Mouse (Mus musculus) stomach, embryonic 16.5 days (tissue): ENCODE results near the gene Ranbp3. TPM values are rescaled to one million over a fixed set of nuclear protein-coding genes. Genes with fewer than 3 reads are reported as not detected.

Source experiments
- ATAC-seq: fragments of 200-750 bp; cut with Nextera tagmentation; 2 replicates; pipeline ENCODE4 v1.8.0; 2017; ENCODE audit warnings: moderate number of reproducible peaks, moderate TSS enrichment; ENCODE audit not compliant: insufficient read depth, low FRiP score
- H3K27ac ChIP-seq: fragments of 300-500 bp; sonication (generic); 2 replicates; pipeline ENCODE4 v1.5.1; 2014; ENCODE audit warnings: low read length
- H3K27me3 ChIP-seq: fragments of 300-500 bp; sonication (generic); 2 replicates; pipeline ENCODE4 v1.6.1; 2014; ENCODE audit warnings: low read length, control low read depth, mixed read lengths; ENCODE audit not compliant: control insufficient read depth, insufficient read depth
- H3K36me3 ChIP-seq: fragments of 300-500 bp; sonication (generic); 2 replicates; pipeline ENCODE4 v1.6.1; 2014; ENCODE audit warnings: low read length; ENCODE audit not compliant: control insufficient read depth, insufficient read depth
- H3K4me1 ChIP-seq: fragments of 300-500 bp; sonication (generic); 2 replicates; pipeline ENCODE4 v1.6.1; 2014; ENCODE audit warnings: low read length, control low read depth, mixed read lengths; ENCODE audit not compliant: control insufficient read depth, insufficient read depth
- H3K4me2 ChIP-seq: fragments of 300-500 bp; sonication (generic); 2 replicates; pipeline ENCODE4 v1.6.1; 2014; ENCODE audit warnings: low read depth, low read length, mixed read lengths
- H3K4me3 ChIP-seq: fragments of 300-500 bp; sonication (generic); replicated peaks from 2 replicates; pipeline ENCODE4 v1.5.1; 2014; ENCODE audit warnings: mild to moderate bottlenecking, low read length
- H3K9ac ChIP-seq: fragments of 300-500 bp; sonication (generic); 2 replicates; pipeline ENCODE4 v1.6.1; 2014; ENCODE audit warnings: low read length
- H3K9me3 ChIP-seq: fragments of 300-500 bp; sonication (generic); replicated peaks from 2 replicates; pipeline ENCODE4 v1.6.1; 2016; ENCODE audit warnings: low read length, control low read depth; ENCODE audit not compliant: control insufficient read depth
- WGBS: fragments of 180-500 bp; shearing (Covaris S2); extraction: QIAGEN DNeasy Blood & Tissue Kit; methylation state at CpG from one replicate; pipeline ENCODE4 v1.1.7; 2014; 5-methylcytosine and 5-hydroxymethylcytosine counted together
- polyA plus RNA-seq: library from polyadenylated mRNA; unstranded; fragments of >200 nt; fragmentation: Nextera tagmentation; extraction: Ambion mirVana; gene quantifications from 2 replicates; pipeline ENCODE4 v1.2.1, GENCODE M21; 2015

Ranbp3 gene
- polyA plus RNA-seq, 1 experiment from 2014 or later: 79.7 TPM

- Histone ChIP-seq H3K4me1 (no peaks in the 10 kb centered on the region), H3K36me3 (no peaks in the 10 kb centered on the region), H3K9me3 (no peaks in the 10 kb centered on the region), H3K4me3 (no peak overlapping the region), H3K27me3 (no peaks in the 10 kb centered on the region), H3K4me2 (no peak overlapping the region), H3K27ac (no peak overlapping the region), H3K9ac (no peak overlapping the region)
- 74% methylated on average over 4 of the region's 4 CpGs for WGBS
- ATAC-seq: no peak
Observed at GRCm38 (mm10) chr17:56643237-56643636, 29.9 kb upstream of the Ranbp3 start.

DNA sequence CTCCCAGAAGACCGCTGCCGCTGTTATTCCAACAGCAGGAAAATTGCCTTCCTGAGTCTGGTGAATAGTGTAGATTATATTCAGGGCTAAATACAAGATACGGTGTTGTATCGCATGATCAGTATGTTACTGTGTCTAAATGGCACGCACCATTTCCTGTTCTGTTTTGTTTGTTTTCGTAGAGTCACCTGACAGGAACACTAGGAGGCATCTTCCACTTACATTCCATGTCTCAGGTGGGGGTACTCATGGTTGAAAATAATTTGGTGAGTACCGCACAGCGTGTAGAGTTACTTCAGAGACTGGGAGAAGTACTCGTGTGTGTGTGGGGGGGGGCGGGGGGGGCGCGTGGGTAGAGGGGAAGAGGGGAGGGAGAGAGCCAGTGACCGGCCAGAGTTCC is 25.5 kb upstream of the Ranbp3 start:
- no peaks in the 10 kb centered on the region for H3K9me3 ChIP-seq
- 48% methylated on average over 12 of the region's 13 CpGs for WGBS
- no peak for ATAC-seq
- no peaks in the 10 kb centered on the region for H3K36me3 ChIP-seq
- H3K4me2 ChIP-seq: no peak overlapping the region
- no peaks in the 10 kb centered on the region for H3K27me3 ChIP-seq
- no peak overlapping the region for H3K9ac ChIP-seq
- no peaks in the 10 kb centered on the region for H3K4me1 ChIP-seq
- H3K27ac ChIP-seq: no peak overlapping the region
- no peak overlapping the region for H3K4me3 ChIP-seq

- 26% methylated on average over 10 of the region's 10 CpGs for WGBS
Observed at GRCm38 (mm10) chr17:56651801-56652200, 21.3 kb upstream of the Ranbp3 start.

GRCm38 (mm10) chr17:56654771-56655170 is 18.3 kb upstream of the Ranbp3 start:
- Histone ChIP-seq H3K4me2 (no peak overlapping the region), H3K9me3 (no peaks in the 10 kb centered on the region), H3K27me3 (no peaks in the 10 kb centered on the region), H3K27ac (no peak overlapping the region), H3K4me1 (no peaks in the 10 kb centered on the region), H3K9ac (no peak overlapping the region), H3K36me3 (no peaks in the 10 kb centered on the region), H3K4me3 (no peak overlapping the region)
- 66% methylated on average over 2 of the region's 2 CpGs for WGBS
- no peak for ATAC-seq

More at GRCm38 (mm10) chr17:56651801-56652200, 21.3 kb upstream of the Ranbp3 start:
- Histone ChIP-seq H3K9me3 (no peaks in the 10 kb centered on the region), H3K9ac (no peak overlapping the region), H3K4me1 (no peaks in the 10 kb centered on the region), H3K36me3 (no peaks in the 10 kb centered on the region), H3K4me3 (no peak overlapping the region), H3K27ac (no peak overlapping the region), H3K27me3 (no peaks in the 10 kb centered on the region), H3K4me2 (no peak overlapping the region)
- ATAC-seq: no peak

GRCm38 (mm10) chr17:56655311-56655710 is 17.8 kb upstream of the Ranbp3 start:
- 81% methylated on average over 3 of the region's 3 CpGs for WGBS
- no peak for ATAC-seq
- no peak overlapping the region for H3K4me2 ChIP-seq
- H3K4me3 ChIP-seq: no peak overlapping the region
- H3K9me3 ChIP-seq: no peaks in the 10 kb centered on the region
- no peaks in the 10 kb centered on the region for H3K4me1 ChIP-seq
- H3K9ac ChIP-seq: no peak overlapping the region
- no peak overlapping the region for H3K27ac ChIP-seq
- no peaks in the 10 kb centered on the region for H3K36me3 ChIP-seq
- H3K27me3 ChIP-seq: no peaks in the 10 kb centered on the region

DNA sequence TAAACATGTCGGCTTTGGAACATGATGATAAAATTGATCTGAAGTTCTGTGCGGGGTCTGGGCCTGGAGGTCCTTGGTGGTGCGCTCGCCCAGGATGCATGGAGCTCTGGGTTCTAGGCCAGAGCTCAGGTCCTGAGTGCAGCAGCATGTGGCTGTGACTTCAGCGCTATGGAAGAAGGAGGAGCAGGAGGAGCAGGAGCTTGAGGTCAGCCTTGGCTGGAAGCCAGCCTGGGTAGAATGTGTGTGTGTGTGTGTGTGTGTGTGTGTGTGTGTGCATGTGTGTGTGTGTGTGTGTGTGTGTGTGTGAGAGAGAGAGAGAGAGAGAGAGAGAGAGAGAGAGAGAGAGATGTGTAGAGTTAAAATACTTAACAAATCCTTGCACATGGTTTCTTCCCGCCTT is 16.9 kb upstream of the Ranbp3 start:
- no peak for ATAC-seq
- no peaks in the 10 kb centered on the region for H3K9me3 ChIP-seq
- H3K4me3 ChIP-seq: no peak overlapping the region
- 69% methylated on average over 6 of the region's 6 CpGs for WGBS
- no peak overlapping the region for H3K4me2 ChIP-seq
- H3K36me3 ChIP-seq: no peaks in the 10 kb centered on the region
- no peaks in the 10 kb centered on the region for H3K4me1 ChIP-seq
- no peak overlapping the region for H3K27ac ChIP-seq
- no peak overlapping the region for H3K9ac ChIP-seq
- no peaks in the 10 kb centered on the region for H3K27me3 ChIP-seq

DNA sequence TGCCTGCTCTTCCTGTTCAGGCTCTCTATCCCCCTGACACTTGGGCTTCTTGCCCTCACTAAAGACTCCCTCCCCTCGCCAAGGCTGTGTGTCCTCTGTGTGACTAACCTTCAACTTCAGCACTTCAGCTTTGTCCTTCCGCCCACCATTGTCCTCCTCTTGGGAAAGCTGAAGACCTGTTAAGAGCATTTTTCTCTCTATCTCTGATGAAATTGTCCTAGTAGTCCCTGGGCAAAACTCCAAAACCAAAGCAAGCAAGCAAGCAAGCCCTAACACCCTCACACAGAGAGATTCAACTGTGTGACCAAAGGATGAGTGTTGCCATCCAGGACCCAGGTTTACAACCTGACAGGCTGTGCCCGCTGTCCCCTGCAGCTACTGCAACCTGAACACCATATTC is 9.4 kb upstream of the Ranbp3 start:
- Histone ChIP-seq H3K27ac (no peak overlapping the region), H3K4me1 (peaks cover 11% of the 10 kb centered on the region; the same call in 1 of the 2 replicates), H3K4me3 (peak overlapping the region; percentile 10), H3K36me3 (no peaks in the 10 kb centered on the region), H3K9me3 (no peaks in the 10 kb centered on the region), H3K27me3 (no peaks in the 10 kb centered on the region), H3K9ac (peak overlapping the region; percentile 57), H3K4me2 (peak overlapping the region; percentile 43)
- ATAC-seq: no peak
- 53% methylated on average over 3 of the region's 3 CpGs for WGBS

DNA sequence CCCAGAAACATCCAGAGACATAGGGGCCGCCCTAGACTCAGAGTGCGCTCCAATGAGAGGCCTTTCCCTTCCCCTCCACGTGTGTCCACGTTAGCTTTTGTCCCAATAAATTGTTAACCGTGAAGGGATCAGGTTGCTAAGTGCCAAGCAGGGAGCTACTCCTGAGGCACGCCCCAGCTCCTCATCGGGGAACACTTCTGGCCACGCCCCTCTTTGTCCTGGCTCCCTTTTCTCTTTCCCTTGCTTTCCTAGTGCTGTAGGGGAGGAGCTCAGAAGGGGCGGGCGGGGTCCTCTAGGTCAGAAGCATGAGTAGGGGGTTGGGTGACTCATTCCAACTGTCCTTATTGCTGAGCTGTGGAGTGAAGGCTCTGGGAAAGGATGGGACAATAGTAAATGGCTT is 8.8 kb upstream of the Ranbp3 start:
- H3K9ac ChIP-seq: peak overlapping the region; percentile 57
- no peak overlapping the region for H3K27ac ChIP-seq

DNA sequence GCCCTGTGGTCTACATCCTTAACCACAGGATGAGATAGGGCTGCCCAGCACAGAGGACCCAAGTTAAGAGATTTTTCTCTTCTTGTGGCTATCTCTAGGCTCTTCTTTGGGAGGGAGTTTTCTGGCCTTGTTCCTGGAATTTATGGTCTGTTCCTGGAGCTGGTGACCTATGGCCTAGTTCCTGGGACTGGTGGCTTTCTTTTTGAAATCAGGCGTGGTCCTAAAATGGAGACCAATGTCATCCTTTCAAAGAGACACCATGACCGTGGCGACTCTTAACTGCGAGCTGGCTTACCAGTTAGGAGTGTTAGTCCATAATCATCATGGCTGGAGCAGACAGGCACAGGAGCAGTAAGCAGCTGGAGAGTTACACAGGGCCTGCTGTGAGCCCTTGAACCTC is 6.7 kb upstream of the Ranbp3 start:
- 79% methylated on average over 4 of the region's 4 CpGs for WGBS
- no peak for ATAC-seq
- H3K4me3 ChIP-seq: no peak overlapping the region

More for the DNA sequence above, 8.8 kb upstream of the Ranbp3 start:
- Histone ChIP-seq H3K9me3 (no peaks in the 10 kb centered on the region), H3K4me1 (peaks cover 11% of the 10 kb centered on the region; the same call in 1 of the 2 replicates), H3K27me3 (no peaks in the 10 kb centered on the region), H3K4me3 (peak overlapping the region; percentile 10; the same call in 1 of the 2 replicates), H3K36me3 (no peaks in the 10 kb centered on the region), H3K4me2 (peak overlapping the region; percentile 43)
- peak; percentile 43; the same call in 1 of the 2 replicates for ATAC-seq
- 4% methylated on average over 10 of the region's 10 CpGs for whole genome bisulfite sequencing

GRCm38 (mm10) chr17:56667591-56667990 is 5.5 kb upstream of the Ranbp3 start:
- WGBS: 72% methylated on average over 3 of the region's 3 CpGs
- H3K4me3 ChIP-seq: no peak overlapping the region
- H3K4me2 ChIP-seq: no peak overlapping the region
- no peaks in the 10 kb centered on the region for H3K9me3 ChIP-seq
- no peak overlapping the region for H3K9ac ChIP-seq
- ATAC-seq: no peak
- no peaks in the 10 kb centered on the region for H3K27me3 ChIP-seq
- H3K4me1 ChIP-seq: peaks cover 14% of the 10 kb centered on the region
- no peaks in the 10 kb centered on the region for H3K36me3 ChIP-seq
- no peak overlapping the region for H3K27ac ChIP-seq

More for the DNA sequence above, 6.7 kb upstream of the Ranbp3 start:
- Histone ChIP-seq H3K27ac (no peak overlapping the region), H3K9me3 (no peaks in the 10 kb centered on the region), H3K9ac (no peak overlapping the region), H3K27me3 (no peaks in the 10 kb centered on the region), H3K36me3 (no peaks in the 10 kb centered on the region), H3K4me1 (peaks cover 11% of the 10 kb centered on the region; the same call in 1 of the 2 replicates), H3K4me2 (no peak overlapping the region)
